Mouse (Mus musculus): ENCODE measurements at regions not wholly inside any gene's neighbourhood (a gene's known extent, or its start where the extent isn't known, plus 50 kb on each side); places are given as distances from the start of the nearest gene placed in this dataset.

DNA sequence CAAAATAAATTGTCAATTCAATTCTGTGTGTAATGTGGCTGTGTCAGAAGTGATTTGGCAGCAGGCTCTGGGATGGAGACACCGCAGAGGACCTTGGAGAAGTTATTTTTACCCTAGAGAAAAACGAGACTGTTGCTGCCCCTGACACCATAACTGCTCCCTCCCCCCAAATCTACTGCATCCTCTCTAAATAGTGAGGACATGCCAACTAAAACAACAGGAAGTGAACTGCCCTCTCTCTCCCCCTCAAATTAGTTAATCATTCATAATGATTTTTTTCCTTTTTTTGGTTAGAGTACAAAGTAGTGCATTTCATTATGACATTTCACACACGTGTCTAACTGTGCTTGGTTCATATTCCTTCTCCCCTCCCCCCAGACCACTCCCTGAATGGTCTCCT is 55.6 kb upstream of the Pias1 start:
- no peak for DNase-seq (ENCODE audit: low spot score)

DNA sequence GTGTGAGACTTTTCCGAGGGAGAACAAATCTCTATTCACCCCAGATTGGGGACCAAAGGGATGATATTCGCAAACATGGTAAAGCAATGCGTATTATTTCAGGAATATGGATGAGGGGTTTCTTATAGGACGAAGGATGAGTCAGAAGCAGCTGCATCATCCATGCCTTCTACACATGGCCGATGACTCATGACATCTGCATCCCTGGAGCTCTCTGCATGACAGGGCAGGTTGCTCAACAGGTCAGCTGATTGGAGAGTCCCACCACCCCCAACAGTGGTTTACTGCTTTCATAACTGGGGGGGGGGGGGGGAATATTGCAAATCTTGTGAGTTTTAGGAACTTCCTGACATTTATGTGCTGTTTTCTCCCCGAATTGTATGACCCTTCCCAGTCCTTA is 50.3 kb upstream of the Pias1 start:
- no peak for DNase-seq (ENCODE audit: low spot score)

Measured in testis, postnatal 10 days (tissue).